Mouse (Mus musculus): Measurements from ENCODE around the gene Insr. TPM values are rescaled to one million over a fixed set of nuclear protein-coding genes. Genes with fewer than 3 reads are reported as not detected.
"Not testable (repeated sequence)": the region's sequence is repeated elsewhere in the genome, so short reads cannot be mapped to it uniquely, and the experiment has no call there.

Insr gene
- polyA plus RNA-seq, 1 experiment from 2014 or later, result 67.2 TPM

DNA sequence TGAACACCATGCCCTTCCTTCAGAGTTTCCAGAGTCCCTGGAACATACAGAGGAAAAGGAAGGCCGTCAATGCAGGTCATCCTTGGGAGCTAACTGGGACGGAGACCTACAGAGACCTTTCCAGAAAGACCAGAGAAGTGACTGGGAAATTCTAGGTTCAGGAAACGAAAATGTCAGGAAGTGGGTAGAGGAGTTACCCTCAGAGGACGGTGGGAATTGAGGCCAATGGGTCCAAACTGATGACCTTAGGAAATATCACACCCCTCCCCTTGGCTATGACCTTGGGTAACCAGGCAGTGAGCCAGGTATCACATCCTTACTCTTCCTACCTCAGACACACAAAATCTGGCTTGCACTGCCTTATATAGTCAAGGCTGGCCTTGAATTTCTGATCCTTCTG lies 32.1 kb upstream of the Insr start:
- no peak for ATAC-seq (ENCODE audit: low read depth)
- no peaks in the 10 kb centered on the region for H3K4me1 ChIP-seq (ENCODE audit: control insufficient read depth, insufficient read depth, low read length)
- 78% methylated on average over 4 of the region's 4 CpGs for WGBS

GRCm38 (mm10) chr8:3309636-3310035 lies 30.2 kb upstream of the Insr start:
- Histone ChIP-seq H3K4me1 (ENCODE audit: control insufficient read depth, insufficient read depth, low read length) (no peaks in the 10 kb centered on the region), H3K4me3 (ENCODE audit: low read depth, low read length) (no peak overlapping the region), H3K36me3 (ENCODE audit: control insufficient read depth, insufficient read depth, low read length) (no peaks in the 10 kb centered on the region), H3K27me3 (ENCODE audit: control insufficient read depth, insufficient read depth, low read length) (no peaks in the 10 kb centered on the region), H3K9me3 (ENCODE audit: control insufficient read depth, low read length) (no peaks in the 10 kb centered on the region), H3K9ac (replicated peaks; ENCODE audit: low read depth, low read length) (no peak overlapping the region), H3K4me2 (ENCODE audit: low read depth, low read length) (no peak overlapping the region), H3K27ac (ENCODE audit: low read depth, low read length) (no peak overlapping the region)
- ATAC-seq (ENCODE audit: low read depth), result no peak
- WGBS, result 93% methylated on average over 11 of the region's 11 CpGs

More for the DNA sequence above, 32.1 kb upstream of the Insr start:
- H3K36me3 ChIP-seq (ENCODE audit: control insufficient read depth, insufficient read depth, low read length), result no peaks in the 10 kb centered on the region
- no peak overlapping the region for H3K4me2 ChIP-seq (ENCODE audit: low read depth, low read length)
- no peak overlapping the region for H3K9ac ChIP-seq (replicated peaks; ENCODE audit: low read depth, low read length)
- H3K9me3 ChIP-seq (ENCODE audit: control insufficient read depth, low read length), result no peaks in the 10 kb centered on the region
- no peak overlapping the region for H3K4me3 ChIP-seq (ENCODE audit: low read depth, low read length)
- no peak overlapping the region for H3K27ac ChIP-seq (ENCODE audit: low read depth, low read length)
- no peaks in the 10 kb centered on the region for H3K27me3 ChIP-seq (ENCODE audit: control insufficient read depth, insufficient read depth, low read length)

GRCm38 (mm10) chr8:3308205-3308800 lies 28.9 kb upstream of the Insr start:
- not testable (repeated sequence) for H3K36me3 ChIP-seq (ENCODE audit: control insufficient read depth, insufficient read depth, low read length); H3K9ac ChIP-seq (replicated peaks; ENCODE audit: low read depth, low read length); H3K4me3 ChIP-seq (ENCODE audit: low read depth, low read length); ATAC-seq (ENCODE audit: low read depth); H3K9me3 ChIP-seq (ENCODE audit: control insufficient read depth, low read length); H3K4me1 ChIP-seq (ENCODE audit: control insufficient read depth, insufficient read depth, low read length); H3K4me2 ChIP-seq (ENCODE audit: low read depth, low read length); H3K27ac ChIP-seq (ENCODE audit: low read depth, low read length); H3K27me3 ChIP-seq (ENCODE audit: control insufficient read depth, insufficient read depth, low read length)
- 93% methylated on average over 13 of the region's 13 CpGs for WGBS

DNA sequence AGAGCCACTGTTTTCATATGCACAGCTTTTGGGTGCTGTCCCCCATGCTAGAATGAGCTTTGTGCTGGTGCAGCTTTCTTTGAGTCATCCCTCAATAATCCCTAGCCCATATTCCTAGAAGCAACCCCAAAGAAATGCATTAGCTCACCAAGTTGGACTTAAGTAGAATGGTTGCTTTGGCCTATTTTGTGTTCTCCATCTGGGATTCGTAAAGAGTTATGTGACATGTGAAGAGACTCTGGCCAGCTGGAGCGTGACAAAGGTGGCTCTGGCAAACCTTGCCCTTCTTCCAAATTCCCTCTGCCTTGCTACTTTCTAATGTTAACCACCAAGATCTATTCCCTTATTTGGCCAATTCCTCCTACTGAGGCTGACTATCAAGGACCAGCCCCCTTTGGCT lies 22.7 kb upstream of the Insr start:
- H3K27ac ChIP-seq (ENCODE audit: low read depth, low read length), result no peak overlapping the region
- H3K4me3 ChIP-seq (ENCODE audit: low read depth, low read length), result no peak overlapping the region
- H3K36me3 ChIP-seq (ENCODE audit: control insufficient read depth, insufficient read depth, low read length), result no peaks in the 10 kb centered on the region
- H3K27me3 ChIP-seq (ENCODE audit: control insufficient read depth, insufficient read depth, low read length), result no peaks in the 10 kb centered on the region
- 77% methylated on average over 2 of the region's 2 CpGs for WGBS
- no peak overlapping the region for H3K9ac ChIP-seq (replicated peaks; ENCODE audit: low read depth, low read length)
- no peaks in the 10 kb centered on the region for H3K4me1 ChIP-seq (ENCODE audit: control insufficient read depth, insufficient read depth, low read length)
- no peak overlapping the region for H3K4me2 ChIP-seq (ENCODE audit: low read depth, low read length)
- no peaks in the 10 kb centered on the region for H3K9me3 ChIP-seq (ENCODE audit: control insufficient read depth, low read length)
- ATAC-seq (ENCODE audit: low read depth), result no peak

- 83% methylated on average over 5 of the region's 5 CpGs for WGBS
- Histone ChIP-seq H3K36me3 (ENCODE audit: control insufficient read depth, insufficient read depth, low read length) (no peaks in the 10 kb centered on the region), H3K9me3 (ENCODE audit: control insufficient read depth, low read length) (no peaks in the 10 kb centered on the region), H3K27ac (ENCODE audit: low read depth, low read length) (no peak overlapping the region), H3K9ac (replicated peaks; ENCODE audit: low read depth, low read length) (no peak overlapping the region), H3K27me3 (ENCODE audit: control insufficient read depth, insufficient read depth, low read length) (no peaks in the 10 kb centered on the region), H3K4me3 (ENCODE audit: low read depth, low read length) (no peak overlapping the region), H3K4me1 (ENCODE audit: control insufficient read depth, insufficient read depth, low read length) (no peaks in the 10 kb centered on the region), H3K4me2 (ENCODE audit: low read depth, low read length) (no peak overlapping the region)
- no peak for ATAC-seq (ENCODE audit: low read depth)
Measured at GRCm38 (mm10) chr8:3299322-3299721, 19.9 kb upstream of the Insr start.

GRCm38 (mm10) chr8:3285824-3286223 lies 6.4 kb upstream of the Insr start:
- no peaks in the 10 kb centered on the region for H3K27me3 ChIP-seq (ENCODE audit: control insufficient read depth, insufficient read depth, low read length)
- no peak overlapping the region for H3K27ac ChIP-seq (ENCODE audit: low read depth, low read length)
- no peaks in the 10 kb centered on the region for H3K4me1 ChIP-seq (ENCODE audit: control insufficient read depth, insufficient read depth, low read length)
- H3K4me3 ChIP-seq (ENCODE audit: low read depth, low read length), result no peak overlapping the region
- no peak overlapping the region for H3K9ac ChIP-seq (replicated peaks; ENCODE audit: low read depth, low read length)
- ATAC-seq (ENCODE audit: low read depth), result no peak
- 38% methylated on average over 2 of the region's 2 CpGs for WGBS
- H3K4me2 ChIP-seq (ENCODE audit: low read depth, low read length), result no peak overlapping the region
- H3K9me3 ChIP-seq (ENCODE audit: control insufficient read depth, low read length), result no peaks in the 10 kb centered on the region
- H3K36me3 ChIP-seq (ENCODE audit: control insufficient read depth, insufficient read depth, low read length), result no peaks in the 10 kb centered on the region

GRCm38 (mm10) chr8:3284656-3285055 lies 5.2 kb upstream of the Insr start:
- 73% methylated on average over 4 of the region's 4 CpGs for WGBS
- Histone ChIP-seq H3K9me3 (ENCODE audit: control insufficient read depth, low read length) (no peaks in the 10 kb centered on the region), H3K4me3 (ENCODE audit: low read depth, low read length) (no peak overlapping the region), H3K27ac (ENCODE audit: low read depth, low read length) (no peak overlapping the region), H3K4me2 (ENCODE audit: low read depth, low read length) (no peak overlapping the region), H3K36me3 (ENCODE audit: control insufficient read depth, insufficient read depth, low read length) (no peaks in the 10 kb centered on the region), H3K9ac (replicated peaks; ENCODE audit: low read depth, low read length) (no peak overlapping the region), H3K4me1 (ENCODE audit: control insufficient read depth, insufficient read depth, low read length) (peaks cover 3% of the 10 kb centered on the region; the same call in 1 of the 2 replicates), H3K27me3 (ENCODE audit: control insufficient read depth, insufficient read depth, low read length) (no peaks in the 10 kb centered on the region)
- ATAC-seq (ENCODE audit: low read depth), result no peak

DNA sequence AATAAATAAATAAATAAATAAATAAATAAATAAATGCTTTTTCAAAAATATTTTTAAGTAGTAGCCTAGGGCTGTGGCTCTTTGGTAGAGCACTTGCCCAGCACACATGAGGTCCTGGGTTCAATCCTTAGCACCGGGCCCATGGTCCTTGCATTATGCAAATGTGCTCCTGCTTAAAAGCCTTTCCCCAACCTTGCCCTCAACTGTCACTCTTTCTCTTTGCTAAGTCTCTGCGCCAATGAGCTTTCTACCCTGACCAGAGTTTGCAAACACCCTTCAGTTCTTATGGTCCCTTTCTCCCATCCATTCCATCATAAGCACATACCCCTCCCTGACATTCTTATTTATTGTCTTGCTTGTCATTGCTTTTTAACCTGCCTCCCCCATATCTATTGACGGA lies 1.9 kb upstream of the Insr start:
- Histone ChIP-seq H3K27ac (ENCODE audit: low read depth, low read length) (no peak overlapping the region), H3K9ac (replicated peaks; ENCODE audit: low read depth, low read length) (no peak overlapping the region), H3K27me3 (ENCODE audit: control insufficient read depth, insufficient read depth, low read length) (no peaks in the 10 kb centered on the region), H3K4me2 (ENCODE audit: low read depth, low read length) (no peak overlapping the region), H3K4me1 (ENCODE audit: control insufficient read depth, insufficient read depth, low read length) (peaks cover 22% of the 10 kb centered on the region), H3K9me3 (ENCODE audit: control insufficient read depth, low read length) (no peaks in the 10 kb centered on the region), H3K4me3 (ENCODE audit: low read depth, low read length) (no peak overlapping the region), H3K36me3 (ENCODE audit: control insufficient read depth, insufficient read depth, low read length) (no peaks in the 10 kb centered on the region)
- 88% methylated on average over 3 of the region's 3 CpGs for WGBS
- ATAC-seq (ENCODE audit: low read depth), result no peak

GRCm38 (mm10) chr8:3280266-3280910 lies 971 bp upstream of the Insr start:
- Histone ChIP-seq H3K27me3 (ENCODE audit: control insufficient read depth, insufficient read depth, low read length) (no peaks in the 10 kb centered on the region), H3K9me3 (ENCODE audit: control insufficient read depth, low read length) (no peaks in the 10 kb centered on the region), H3K36me3 (ENCODE audit: control insufficient read depth, insufficient read depth, low read length) (no peaks in the 10 kb centered on the region), H3K4me2 (ENCODE audit: low read depth, low read length) (peak overlapping the region; percentile 80), H3K4me1 (ENCODE audit: control insufficient read depth, insufficient read depth, low read length) (peaks cover 22% of the 10 kb centered on the region), H3K9ac (replicated peaks; ENCODE audit: low read depth, low read length) (no peak overlapping the region), H3K4me3 (ENCODE audit: low read depth, low read length) (peak overlapping the region; percentile 96; the same call in 1 of the 2 replicates), H3K27ac (ENCODE audit: low read depth, low read length) (no peak overlapping the region)
- ATAC-seq (ENCODE audit: low read depth), result no peak
- 36% methylated on average over 11 of the region's 11 CpGs for WGBS

All from neural tube, embryonic 14.5 days (tissue).